Mouse (Mus musculus): ENCODE measurements around the gene Riiad1. TPM values are rescaled to one million over a fixed set of nuclear protein-coding genes. Genes with fewer than 3 reads are reported as not detected.

Riiad1 gene
- total RNA-seq, 2 experiments from 2014 or later: 12.9 to 13.0 TPM

DNA sequence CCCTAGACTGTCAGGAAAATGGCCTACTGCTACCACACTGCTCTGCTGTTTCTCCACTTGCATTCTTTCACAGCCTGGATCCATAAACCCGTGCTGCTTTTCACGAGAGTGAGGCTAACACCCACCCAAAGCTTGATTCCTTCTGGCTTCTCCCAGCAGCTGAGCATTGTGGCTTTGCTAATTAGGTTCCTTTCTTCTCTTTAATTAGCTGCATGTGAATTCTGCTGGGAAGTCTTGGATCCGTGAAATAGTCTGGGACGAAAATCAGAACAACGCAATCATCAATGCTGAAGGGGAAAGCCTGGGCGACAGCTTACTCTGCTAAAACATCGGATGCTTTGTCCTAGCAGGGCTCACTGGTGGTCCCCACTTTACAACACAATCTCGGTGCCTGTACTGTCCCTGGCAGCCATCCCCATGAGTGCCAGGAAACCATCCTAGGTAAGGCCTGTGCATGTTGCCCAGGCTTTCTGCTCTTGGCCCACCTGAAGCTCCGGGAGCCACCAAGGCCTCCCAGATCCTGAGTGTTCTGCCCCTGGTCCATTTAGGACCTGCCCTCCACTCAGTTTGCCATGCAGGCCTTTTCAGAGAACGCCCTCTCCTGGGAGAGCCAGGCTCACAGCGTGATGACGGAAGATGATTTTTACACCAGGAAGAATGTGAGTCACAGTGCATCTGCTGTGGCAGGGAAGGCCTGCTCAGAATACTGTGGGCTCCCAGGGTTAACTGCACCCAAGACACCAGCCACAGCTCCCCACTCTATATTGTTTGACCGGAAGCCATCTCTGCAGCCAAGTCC, 14.3 kb downstream of the Riiad1 start:
- no peak for DNase-seq (ENCODE audit: low spot score)

DNA sequence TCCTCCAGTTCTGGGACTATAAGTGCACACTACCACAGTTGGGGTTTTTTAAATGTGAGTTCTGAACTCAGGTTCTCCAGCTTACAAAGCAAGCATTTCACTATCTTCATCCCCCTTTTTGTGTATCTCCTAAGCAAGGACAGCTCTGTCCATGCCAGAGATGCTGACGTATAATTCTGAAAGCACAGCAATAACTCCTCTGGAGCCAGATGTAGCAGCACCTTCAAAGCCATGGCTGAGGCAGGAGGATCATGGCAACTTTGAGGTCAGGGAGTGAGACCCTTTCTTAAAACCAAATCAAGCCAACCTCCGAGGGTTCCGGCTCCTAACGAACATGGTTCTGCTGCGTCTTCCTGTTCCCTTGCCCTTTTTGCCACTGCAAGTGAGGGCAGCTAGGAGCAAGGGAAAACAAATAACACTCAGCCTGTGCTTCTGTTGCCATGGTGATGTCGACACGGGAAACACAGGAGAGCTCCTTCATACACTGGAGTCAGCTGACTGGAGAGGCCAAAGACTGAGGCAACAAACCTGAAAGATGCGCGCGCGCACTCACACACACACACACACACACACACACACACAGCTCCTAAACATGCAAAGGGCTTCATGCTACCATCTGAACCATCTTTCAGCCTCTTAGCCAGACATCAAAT, 16.1 kb downstream of the Riiad1 start:
- no peak for DNase-seq (ENCODE audit: low spot score)

DNA sequence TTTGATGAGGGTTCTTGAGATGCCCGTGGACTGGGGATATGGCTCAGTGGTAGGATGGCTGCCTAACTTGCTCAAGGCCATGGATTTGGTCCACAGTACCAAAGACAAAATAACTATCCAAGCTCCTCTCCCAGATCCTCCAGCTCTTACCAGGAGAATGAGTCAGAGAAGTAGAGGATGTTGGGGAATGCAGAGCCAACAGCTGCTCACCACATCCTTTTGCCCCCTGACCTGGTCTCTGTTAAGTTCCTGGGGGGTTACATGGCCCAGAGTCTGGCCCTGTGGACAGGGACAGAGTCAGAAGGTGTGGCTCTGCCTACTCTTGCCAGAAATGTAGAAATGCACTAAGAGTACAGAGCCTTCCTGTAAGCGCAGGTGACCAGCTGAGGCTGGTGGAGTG, 20.3 kb downstream of the Riiad1 start:
- no peak for DNase-seq (ENCODE audit: low spot score)

DNA sequence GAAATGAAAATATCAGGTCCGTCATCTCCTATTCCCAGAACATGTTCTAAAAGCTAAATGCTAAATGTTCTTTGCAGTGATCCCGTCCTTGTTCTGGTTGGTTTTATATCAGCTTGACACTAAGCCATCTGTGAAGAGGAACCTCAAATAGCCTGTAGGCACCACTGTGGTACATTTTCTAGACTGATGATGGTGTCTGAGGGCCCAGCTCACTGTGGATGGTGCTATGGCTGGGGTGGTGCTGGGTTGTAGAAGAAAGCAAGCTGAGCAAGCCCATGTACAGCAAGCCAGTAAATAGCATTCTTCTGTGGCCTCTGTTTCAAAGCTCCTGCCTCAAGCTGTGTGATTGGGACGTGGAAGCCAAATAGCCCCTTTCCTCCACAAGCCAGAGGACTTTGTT, 23.1 kb downstream of the Riiad1 start:
- DNase-seq (ENCODE audit: low spot score): no peak

DNA sequence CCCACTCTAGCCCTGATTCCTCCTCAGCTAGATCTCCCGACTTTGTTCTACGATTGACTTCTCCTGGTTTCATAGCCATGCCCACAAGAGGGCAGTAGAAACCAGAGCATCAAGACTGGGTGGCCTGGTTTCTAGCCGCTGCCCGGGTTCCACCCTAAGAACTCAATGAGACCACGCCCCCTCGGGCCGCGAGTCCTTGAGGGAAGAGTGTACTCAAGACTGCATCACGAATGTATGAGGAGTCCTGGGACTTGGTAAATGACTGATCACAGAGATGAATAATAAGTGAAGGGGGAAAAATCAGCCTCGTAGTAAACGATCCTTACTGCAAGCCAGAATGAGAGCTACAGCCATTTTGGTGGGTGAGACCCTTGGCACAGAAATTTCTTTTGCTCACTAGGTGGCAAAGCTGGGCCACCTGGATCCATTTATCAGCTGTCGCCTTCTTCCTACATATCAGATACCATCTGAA, 23.6 kb downstream of the Riiad1 start:
- DNase-seq (ENCODE audit: low spot score): peak; percentile 85

DNA sequence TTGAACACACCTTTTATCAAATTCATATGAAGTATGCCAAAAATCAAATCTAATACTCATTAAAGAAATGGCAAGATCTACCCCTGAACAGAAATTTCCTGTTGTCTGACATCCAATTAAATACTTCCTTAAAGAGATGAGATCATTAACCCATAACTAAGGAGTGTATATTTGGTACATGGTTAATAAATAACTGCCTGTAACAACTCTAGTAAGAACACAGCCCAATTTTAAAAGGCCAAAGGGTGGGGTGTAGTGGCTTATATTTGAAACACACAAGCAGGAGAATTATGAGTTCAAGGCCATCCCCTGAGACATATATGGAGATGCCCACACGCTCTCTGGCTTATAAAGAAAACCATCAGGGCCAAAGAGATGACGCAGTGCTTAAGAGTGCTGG, 30.8 kb downstream of the Riiad1 start:
- no peak for DNase-seq (ENCODE audit: low spot score)

DNA sequence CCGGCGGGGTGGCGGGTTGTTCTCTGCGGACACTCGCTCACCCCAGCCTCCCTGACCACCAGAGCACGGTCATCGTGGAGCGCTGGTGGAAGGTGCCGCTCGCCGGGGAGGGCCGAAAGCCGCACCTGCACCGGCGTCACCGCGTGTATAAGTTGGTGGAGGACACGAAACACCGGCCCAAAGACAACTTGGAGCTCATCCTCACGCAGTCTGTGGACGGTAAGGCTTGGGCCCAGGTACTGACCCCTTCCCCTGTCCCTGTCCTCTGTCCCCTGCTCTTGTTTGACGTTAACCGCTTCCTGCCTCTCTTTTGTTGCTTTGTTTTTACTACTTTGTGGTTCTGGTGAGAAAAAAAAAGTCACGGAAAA, 36.6 kb downstream of the Riiad1 start, which contains the start of gene Oaz3:
Gene Oaz3, minus strand, starts transcription at position 319 of the 368 bp plus-strand sequence.
- DNase-seq (ENCODE audit: low spot score): no peak

DNA sequence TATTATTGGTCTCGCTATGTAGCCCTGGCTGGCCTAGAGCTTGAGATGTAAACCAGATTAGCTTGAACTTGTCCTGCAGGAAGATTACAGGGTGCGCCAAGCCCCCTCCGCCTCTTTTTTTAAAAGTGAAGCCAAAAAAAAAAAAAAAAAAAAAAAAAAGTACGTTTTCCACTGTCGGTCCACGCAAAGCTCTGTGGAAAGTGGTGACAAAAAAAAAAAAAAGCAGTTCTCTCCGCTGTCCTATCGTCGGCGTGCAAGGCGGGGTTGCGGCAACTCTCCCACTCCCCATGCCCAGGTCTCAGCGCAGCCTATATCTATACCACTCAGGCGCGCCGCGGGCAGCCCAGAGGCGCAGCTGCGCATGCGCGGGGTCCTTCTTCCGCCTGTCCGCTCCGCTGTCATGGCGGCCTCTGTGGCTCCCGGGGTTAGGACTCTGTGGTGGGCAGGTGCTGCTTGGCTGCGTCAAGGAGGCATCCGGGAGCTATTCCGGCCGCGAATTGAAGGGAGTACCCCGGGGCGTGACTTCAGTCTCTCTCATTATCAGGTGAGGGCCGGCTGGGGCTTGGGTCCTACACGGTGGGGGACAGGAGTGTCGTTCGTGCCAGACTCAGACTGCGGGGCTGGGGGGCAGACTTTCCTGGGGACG, 37.1 kb downstream of the Riiad1 start, which contains the start of gene Mrpl9:
Gene Mrpl9, plus strand, starts transcription at position 368 of the 646 bp plus-strand sequence.
- peak; percentile 93 for DNase-seq (ENCODE audit: low spot score)

DNA sequence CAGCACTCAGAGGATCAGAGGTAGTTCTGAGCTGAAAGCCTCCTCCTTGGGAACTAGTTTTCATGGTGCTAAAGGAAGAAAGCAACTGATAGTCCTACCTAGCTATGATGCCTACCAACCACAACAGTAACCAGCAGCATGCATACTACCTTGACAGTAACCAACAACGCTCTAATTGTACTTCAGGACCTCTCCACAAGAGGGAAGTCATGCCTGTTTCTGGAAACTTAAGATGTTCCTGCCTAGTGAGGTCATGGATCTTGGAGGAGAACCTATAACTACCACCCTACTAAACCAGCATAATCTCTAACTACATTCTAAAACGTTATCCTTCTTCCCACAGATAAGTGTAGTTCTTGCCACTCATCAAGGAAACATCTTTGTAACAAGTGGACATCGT, 39.0 kb downstream of the Riiad1 start:
- DNase-seq (ENCODE audit: low spot score): no peak

DNA sequence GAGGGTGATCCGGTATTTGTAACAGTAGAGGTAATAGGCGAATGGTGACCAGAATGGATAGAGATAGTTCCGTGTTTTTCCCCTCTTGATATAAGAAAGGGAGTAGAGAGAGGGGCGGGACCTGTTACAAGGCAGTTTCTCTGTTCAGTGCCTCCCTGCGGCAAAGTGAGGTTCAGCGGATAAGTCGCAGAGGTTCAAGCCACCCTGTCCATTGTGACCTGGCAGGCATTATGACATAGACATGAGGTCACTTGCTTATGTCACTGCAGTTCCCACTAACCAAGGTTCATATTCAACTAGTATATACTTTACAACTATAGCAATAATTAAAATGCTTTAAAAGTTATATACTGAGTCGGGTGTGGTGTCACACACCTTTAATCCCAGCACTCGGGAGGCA, 43.7 kb downstream of the Riiad1 start:
- DNase-seq (ENCODE audit: low spot score): no peak

DNA sequence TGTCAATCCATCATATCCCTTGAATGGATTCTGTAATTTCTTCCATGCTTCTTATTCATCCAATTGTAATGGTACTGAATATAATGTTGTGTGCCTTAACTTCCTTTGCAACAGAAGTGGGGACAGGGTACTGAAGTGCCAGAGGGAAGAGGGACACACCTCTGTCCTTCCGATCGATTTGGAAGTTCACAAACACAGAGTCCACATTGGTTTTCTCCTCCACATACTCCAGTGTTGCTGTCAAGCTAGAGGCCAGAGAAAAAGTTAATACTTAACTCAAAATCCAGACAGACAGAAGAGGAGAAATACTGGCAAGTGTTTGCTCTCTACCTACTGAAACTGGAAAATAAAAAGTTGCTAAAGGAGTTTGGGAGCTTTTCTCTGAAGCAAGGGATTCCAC, 45.8 kb downstream of the Riiad1 start:
- DNase-seq (ENCODE audit: low spot score): no peak

DNA sequence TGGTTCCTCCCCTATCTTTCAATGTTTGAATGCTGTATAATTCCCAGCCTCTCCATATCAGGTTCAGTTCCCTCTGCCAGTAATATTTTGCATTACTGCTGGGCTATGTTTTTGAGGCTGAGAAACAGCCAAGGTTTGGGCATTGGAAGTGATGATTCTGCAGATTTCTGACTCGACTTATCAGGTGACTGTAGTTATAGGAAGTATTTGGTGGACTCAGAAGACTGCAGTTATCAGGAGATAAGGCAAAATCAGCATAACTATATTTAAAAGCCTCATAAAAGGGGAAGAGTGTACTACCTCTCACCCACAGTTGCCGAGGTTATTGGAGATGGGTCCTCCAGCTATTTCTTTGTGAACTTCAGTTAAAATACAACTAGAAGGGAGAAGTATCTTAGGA, 49.2 kb downstream of the Riiad1 start:
- no peak for DNase-seq (ENCODE audit: low spot score)

Other genes starting within 250 kb of the Riiad1 start
- gene Gm4778, start 216.3 kb downstream of the Riiad1 start, total RNA-seq (2021): not detected
- 1 to 10 TPM; 6.7 TPM for gene Them4, start 170.3 kb downstream of the Riiad1 start, total RNA-seq (2021)
- not detected for gene Them5, start 138.2 kb downstream of the Riiad1 start, total RNA-seq (2021)
- not detected for gene C2cd4d, start 117.9 kb downstream of the Riiad1 start, total RNA-seq (2021)
- 100 to 1,000 TPM in 1 of 2 experiments, 10 to 100 TPM in 1; 99.4 to 107 TPM for gene Rorc, start 107.5 kb downstream of the Riiad1 start, total RNA-seq (2021)
- under 1 TPM; 0.25 to 0.28 TPM for gene Lingo4, start 81.8 kb downstream of the Riiad1 start, total RNA-seq (2021)
- 1 to 10 TPM; 5.2 to 7.0 TPM for gene Tdrkh, start 67.1 kb downstream of the Riiad1 start, total RNA-seq (2021)
- 10 to 100 TPM; 30.0 to 33.8 TPM for gene Mrpl9, start 37.0 kb downstream of the Riiad1 start, total RNA-seq (2021)
- not detected for gene Oaz3, start 36.4 kb downstream of the Riiad1 start, total RNA-seq (2021)
- gene Celf3, start 2.0 kb downstream of the Riiad1 start, total RNA-seq (2021): not detected
- 10 to 100 TPM; 32.5 to 38.7 TPM for gene Snx27, start 102.4 kb upstream of the Riiad1 start, total RNA-seq (2021)
- not detected for gene Gm10972, start 162.8 kb upstream of the Riiad1 start, total RNA-seq (2021)
- gene Tuft1, start 178.5 kb upstream of the Riiad1 start, total RNA-seq (2021): under 1 TPM; 0.85 to 0.94 TPM
- 1 to 10 TPM; 1.9 to 3.7 TPM for gene Selenbp2, start 213.2 kb upstream of the Riiad1 start, total RNA-seq (2021)